Mouse (Mus musculus): ENCODE measurements around the gene Ftl1. TPM values are rescaled to one million over a fixed set of nuclear protein-coding genes. Genes with fewer than 3 reads are reported as not detected.
A peak's percentile ranks its signal among the peaks of the same experiment; 100 is the strongest.

The Ftl1 gene
- total RNA-seq, 2 experiments from 2014 or later: 987 to 1,622 TPM

- ATAC-seq (replicated peaks; ENCODE audit: low FRiP score, poor library complexity, severe bottlenecking): no peak
Measured at GRCm38 (mm10) chr7:45456721-45457203, 2.9 kb downstream of the Ftl1 start.

- ATAC-seq (replicated peaks; ENCODE audit: low FRiP score, poor library complexity, severe bottlenecking): no peak
Measured at GRCm38 (mm10) chr7:45455932-45456696, 3.6 kb downstream of the Ftl1 start.

GRCm38 (mm10) chr7:45454971-45455370, 4.7 kb downstream of the Ftl1 start:
- ATAC-seq (replicated peaks; ENCODE audit: low FRiP score, poor library complexity, severe bottlenecking): no peak

GRCm38 (mm10) chr7:45451344-45451982, 8.2 kb downstream of the Ftl1 start:
- peak; percentile 89 for ATAC-seq (replicated peaks; ENCODE audit: low FRiP score, poor library complexity, severe bottlenecking)

- no peak for ATAC-seq (replicated peaks; ENCODE audit: low FRiP score, poor library complexity, severe bottlenecking)
Measured at GRCm38 (mm10) chr7:45449974-45450373, 9.7 kb downstream of the Ftl1 start.

GRCm38 (mm10) chr7:45447325-45447990, 12.2 kb downstream of the Ftl1 start:
- ATAC-seq (replicated peaks; ENCODE audit: low FRiP score, poor library complexity, severe bottlenecking): no peak

- ATAC-seq (replicated peaks; ENCODE audit: low FRiP score, poor library complexity, severe bottlenecking): no peak
Measured at GRCm38 (mm10) chr7:45446589-45446988, 13.1 kb downstream of the Ftl1 start.

- ATAC-seq (replicated peaks; ENCODE audit: low FRiP score, poor library complexity, severe bottlenecking): no peak
Measured at GRCm38 (mm10) chr7:45443526-45444420, 15.9 kb downstream of the Ftl1 start.

- no peak for ATAC-seq (replicated peaks; ENCODE audit: low FRiP score, poor library complexity, severe bottlenecking)
Measured at GRCm38 (mm10) chr7:45437521-45438276, 22.0 kb downstream of the Ftl1 start, which contains the start of gene Ruvbl2. Gene Ruvbl2 (minus strand): TSS chr7:45438096.

- no peak for ATAC-seq (replicated peaks; ENCODE audit: low FRiP score, poor library complexity, severe bottlenecking)
Measured at GRCm38 (mm10) chr7:45437046-45437445, 22.6 kb downstream of the Ftl1 start.

GRCm38 (mm10) chr7:45436444-45436843, 23.2 kb downstream of the Ftl1 start:
- no peak for ATAC-seq (replicated peaks; ENCODE audit: low FRiP score, poor library complexity, severe bottlenecking)

GRCm38 (mm10) chr7:45435038-45435437, 24.6 kb downstream of the Ftl1 start:
- peak; percentile 9; the same call in 1 of the 2 replicates for ATAC-seq (replicated peaks; ENCODE audit: low FRiP score, poor library complexity, severe bottlenecking)

- peak; percentile 91 for ATAC-seq (replicated peaks; ENCODE audit: low FRiP score, poor library complexity, severe bottlenecking)
Measured at GRCm38 (mm10) chr7:45434203-45435015, 25.3 kb downstream of the Ftl1 start, which contains the start of gene Gys1. Gene Gys1 (plus strand): TSS chr7:45434844.

- peak; percentile 5; the same call in 1 of the 2 replicates for ATAC-seq (replicated peaks; ENCODE audit: low FRiP score, poor library complexity, severe bottlenecking)
Measured at GRCm38 (mm10) chr7:45433835-45434202, 25.9 kb downstream of the Ftl1 start.

GRCm38 (mm10) chr7:45426556-45426955, 33.1 kb downstream of the Ftl1 start:
- ATAC-seq (replicated peaks; ENCODE audit: low FRiP score, poor library complexity, severe bottlenecking): no peak

GRCm38 (mm10) chr7:45421194-45421593, 38.5 kb downstream of the Ftl1 start:
- ATAC-seq (replicated peaks; ENCODE audit: low FRiP score, poor library complexity, severe bottlenecking): no peak

GRCm38 (mm10) chr7:45420615-45420919, 39.1 kb downstream of the Ftl1 start, which contains the start of gene Lhb:
Gene Lhb (plus strand): TSS chr7:45420820.
- no peak for ATAC-seq (replicated peaks; ENCODE audit: low FRiP score, poor library complexity, severe bottlenecking)

Measured in erythroblast, adult 5-6 weeks (primary cell).